Mouse (Mus musculus): ENCODE measurements at regions not wholly inside any gene's neighbourhood (a gene's known extent, or its start where the extent isn't known, plus 50 kb on each side); places are given as distances from the start of the nearest gene placed in this dataset.

GRCm38 (mm10) chr9:83059083-83059482 is 83.8 kb upstream of the Phip start:
- DNase-seq (ENCODE audit: low read depth, low spot score) = no peak
- no peaks in the 10 kb centered on the region for H3K27me3 ChIP-seq (ENCODE audit: control insufficient read depth, insufficient read depth, low read length, poor library complexity, severe bottlenecking)

DNA sequence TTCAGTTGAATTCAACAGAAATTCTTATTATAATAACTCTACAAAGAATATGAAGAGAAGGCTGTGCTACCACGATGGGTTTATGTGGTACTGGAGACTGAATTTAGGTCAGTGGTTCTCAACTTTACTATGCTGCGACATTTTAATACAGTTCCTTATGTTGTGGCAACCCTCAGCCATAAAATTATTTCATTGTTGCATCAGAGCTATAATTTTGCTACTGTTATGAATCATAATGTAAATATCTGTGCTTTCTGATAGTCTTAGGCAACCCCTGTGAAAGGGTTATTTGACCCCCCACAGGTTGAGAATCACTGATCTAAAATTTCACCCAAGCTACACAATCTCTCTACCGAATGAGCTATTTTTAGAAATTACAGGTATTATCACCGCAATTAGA is 80.9 kb upstream of the Phip start:
- DNase-seq (ENCODE audit: low read depth, low spot score) = no peak
- no peaks in the 10 kb centered on the region for H3K27me3 ChIP-seq (ENCODE audit: control insufficient read depth, insufficient read depth, low read length, poor library complexity, severe bottlenecking)

More at GRCm38 (mm10) chr9:83059083-83059482, 83.8 kb upstream of the Phip start:
- no peaks in the 10 kb centered on the region for H3K36me3 ChIP-seq (ENCODE audit: control insufficient read depth, insufficient read depth, low read length, poor library complexity, severe bottlenecking)

GRCm38 (mm10) chr9:83051666-83052065 is 76.3 kb upstream of the Phip start:
- DNase-seq (ENCODE audit: low read depth, low spot score) = no peak
- no peaks in the 10 kb centered on the region for H3K27me3 ChIP-seq (ENCODE audit: control insufficient read depth, insufficient read depth, low read length, poor library complexity, severe bottlenecking)
- no peaks in the 10 kb centered on the region for H3K36me3 ChIP-seq (ENCODE audit: control insufficient read depth, insufficient read depth, low read length, poor library complexity, severe bottlenecking)

More for the DNA sequence above, 80.9 kb upstream of the Phip start:
- H3K36me3 ChIP-seq (ENCODE audit: control insufficient read depth, insufficient read depth, low read length, poor library complexity, severe bottlenecking) = no peaks in the 10 kb centered on the region

DNA sequence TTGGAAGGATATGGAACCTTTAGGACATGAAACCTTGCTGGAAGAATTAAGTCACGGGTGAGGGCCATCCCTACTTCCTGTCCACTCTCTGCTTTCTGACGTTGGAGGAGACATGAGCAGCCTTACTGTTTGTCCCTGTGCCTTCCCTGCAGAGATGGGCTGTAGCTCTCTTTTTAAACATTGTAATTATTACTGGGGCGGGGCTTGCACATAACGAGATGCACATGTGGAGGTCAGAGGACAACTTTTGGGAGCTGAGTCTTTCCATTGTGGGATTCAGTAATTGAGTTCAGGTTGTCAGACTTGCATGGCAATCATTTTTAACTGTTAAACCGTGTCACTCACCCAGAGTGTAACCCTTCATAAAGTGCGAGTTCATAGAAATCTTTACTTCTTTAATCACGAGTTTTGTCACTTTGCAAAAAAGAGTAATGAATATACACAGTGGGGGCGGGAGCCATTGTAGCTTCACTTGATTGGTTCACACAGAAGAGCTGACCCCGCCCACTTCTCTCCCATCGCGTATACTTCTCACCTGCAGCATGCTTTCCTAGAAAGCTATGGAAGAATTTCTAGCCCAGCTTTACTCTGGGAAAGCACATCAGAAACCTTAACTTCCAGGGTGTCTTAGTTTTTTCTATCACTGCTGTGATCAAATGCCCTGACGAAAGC is 72.4 kb upstream of the Phip start:
- Histone ChIP-seq H3K27me3 (ENCODE audit: control insufficient read depth, insufficient read depth, low read length, poor library complexity, severe bottlenecking) (no peaks in the 10 kb centered on the region), H3K36me3 (ENCODE audit: control insufficient read depth, insufficient read depth, low read length, poor library complexity, severe bottlenecking) (no peaks in the 10 kb centered on the region)
- DNase-seq (ENCODE audit: low read depth, low spot score) = no peak

GRCm38 (mm10) chr9:83046035-83046434 is 70.7 kb upstream of the Phip start:
- Histone ChIP-seq H3K27me3 (ENCODE audit: control insufficient read depth, insufficient read depth, low read length, poor library complexity, severe bottlenecking) (no peaks in the 10 kb centered on the region), H3K36me3 (ENCODE audit: control insufficient read depth, insufficient read depth, low read length, poor library complexity, severe bottlenecking) (no peaks in the 10 kb centered on the region)
- no peak for DNase-seq (ENCODE audit: low read depth, low spot score)

DNA sequence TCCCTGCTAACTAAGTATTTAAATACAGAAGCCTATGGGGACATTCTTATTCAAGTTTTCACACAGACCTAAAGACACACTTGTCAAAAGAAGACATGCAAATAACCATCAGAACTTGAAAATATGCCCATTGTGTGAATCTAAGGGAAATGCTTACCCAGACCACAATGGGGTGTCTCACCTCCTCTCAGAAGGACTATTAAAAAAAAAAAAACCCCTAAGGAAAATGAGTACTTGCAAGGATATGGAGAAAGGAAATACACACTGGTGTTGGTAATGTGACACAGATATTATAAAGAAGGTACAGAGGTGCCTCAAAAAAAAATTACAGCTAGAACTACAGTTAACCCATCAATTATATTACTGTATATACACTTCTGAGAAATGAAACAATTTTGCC is 68.5 kb upstream of the Phip start:
- Histone ChIP-seq H3K27me3 (ENCODE audit: control insufficient read depth, insufficient read depth, low read length, poor library complexity, severe bottlenecking) (no peaks in the 10 kb centered on the region), H3K36me3 (ENCODE audit: control insufficient read depth, insufficient read depth, low read length, poor library complexity, severe bottlenecking) (no peaks in the 10 kb centered on the region)
- DNase-seq (ENCODE audit: low read depth, low spot score) = no peak

DNA sequence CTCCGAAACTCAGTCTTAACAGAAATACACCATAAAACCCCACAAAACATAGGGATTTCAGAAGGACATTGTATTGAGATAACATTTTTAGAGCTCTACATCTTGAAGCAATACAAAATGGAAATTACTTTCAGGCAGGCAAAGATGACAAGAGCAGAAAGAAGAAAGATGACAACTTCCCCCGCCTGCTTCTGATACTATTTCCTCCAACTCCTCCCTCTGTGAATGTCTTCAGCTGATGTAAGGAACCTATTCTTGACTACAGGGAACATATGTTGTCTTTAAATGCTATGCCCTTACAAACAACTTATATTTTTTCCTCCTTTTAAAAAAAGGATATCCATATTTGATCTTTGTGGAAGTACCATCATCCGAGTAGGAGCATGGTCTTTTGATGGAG is 66.0 kb upstream of the Phip start:
- Histone ChIP-seq H3K27me3 (ENCODE audit: control insufficient read depth, insufficient read depth, low read length, poor library complexity, severe bottlenecking) (no peaks in the 10 kb centered on the region), H3K36me3 (ENCODE audit: control insufficient read depth, insufficient read depth, low read length, poor library complexity, severe bottlenecking) (no peaks in the 10 kb centered on the region)
- no peak for DNase-seq (ENCODE audit: low read depth, low spot score)

- no peak for DNase-seq (ENCODE audit: low read depth, low spot score)
- Histone ChIP-seq H3K36me3 (ENCODE audit: control insufficient read depth, insufficient read depth, low read length, poor library complexity, severe bottlenecking) (no peaks in the 10 kb centered on the region), H3K27me3 (ENCODE audit: control insufficient read depth, insufficient read depth, low read length, poor library complexity, severe bottlenecking) (no peaks in the 10 kb centered on the region)
Observed at GRCm38 (mm10) chr9:83040686-83041085, 65.4 kb upstream of the Phip start.

GRCm38 (mm10) chr9:83037261-83038119 is 62.2 kb upstream of the Phip start:
- no peaks in the 10 kb centered on the region for H3K27me3 ChIP-seq (ENCODE audit: control insufficient read depth, insufficient read depth, low read length, poor library complexity, severe bottlenecking)
- H3K36me3 ChIP-seq (ENCODE audit: control insufficient read depth, insufficient read depth, low read length, poor library complexity, severe bottlenecking) = no peaks in the 10 kb centered on the region
- peak; percentile 63 for DNase-seq (ENCODE audit: low read depth, low spot score)

Measured in splenic B cell, adult 2 months (primary cell).